Mouse (Mus musculus) G1E (cell line): Measurements from ENCODE around the gene Maco1. TPM values are rescaled to one million over a fixed set of nuclear protein-coding genes. Genes with fewer than 3 reads are reported as not detected.

ENCODE experiments used
- ATAC-seq: 2 replicates; pipeline ENCODE4 v1.8.0; 2016; ENCODE audit warnings: mild to moderate bottlenecking; ENCODE audit not compliant: insufficient number of reproducible peaks, poor library complexity, low FRiP score, severe bottlenecking; ENCODE audit errors: extremely low read depth
- DNase-seq: peaks from one replicate; pipeline ENCODE4 v3.0.0; 2012; ENCODE audit warnings: low spot score
- H3K27me3 ChIP-seq: 2 replicates; pipeline ENCODE4 v1.6.1; 2012; ENCODE audit warnings: mild to moderate bottlenecking, low read length, inconsistent platforms; ENCODE audit not compliant: insufficient read depth
- H3K36me3 ChIP-seq: replicated peaks from 2 replicates; pipeline ENCODE3; 2012; ENCODE audit warnings: mild to moderate bottlenecking, inconsistent platforms
- H3K4me1 ChIP-seq: 2 replicates; pipeline ENCODE4 v1.6.1; 2012; ENCODE audit warnings: low read depth, low read length, inconsistent platforms, mixed read lengths; ENCODE audit not compliant: insufficient read depth
- H3K4me3 ChIP-seq: 2 replicates; pipeline ENCODE4 v1.5.1; 2012; ENCODE audit warnings: low read depth, mild to moderate bottlenecking, inconsistent platforms, low read length, moderate library complexity, mixed read lengths
- H3K9me3 ChIP-seq: replicated peaks from 2 replicates; pipeline ENCODE4 v1.6.1; 2012; ENCODE audit warnings: inconsistent platforms
- CTCF ChIP-seq: IDR thresholded peaks from 2 replicates; pipeline ENCODE4 v1.5.1; 2012; ENCODE audit warnings: low read depth, low read length, inconsistent platforms, mixed read lengths
- GATA1 ChIP-seq: IDR thresholded peaks from 2 replicates; pipeline ENCODE4 v1.6.1; 2012; ENCODE audit warnings: borderline replicate concordance, low read length, inconsistent platforms, mixed read lengths
- GATA2 ChIP-seq: IDR thresholded peaks from 2 replicates; pipeline ENCODE4 v1.6.1; 2012; ENCODE audit warnings: low read depth, low read length, inconsistent platforms, borderline replicate concordance
- POLR2AphosphoS5 ChIP-seq: IDR thresholded peaks from 2 replicates; pipeline ENCODE4 v1.6.1; 2012; ENCODE audit warnings: low read depth, low read length, inconsistent platforms; ENCODE audit not compliant: insufficient replicate concordance
- TAL1 ChIP-seq: conservative IDR thresholded peaks from 2 replicates; pipeline ENCODE4 v1.6.1; 2012; ENCODE audit warnings: low read depth, low read length, inconsistent platforms, mixed read lengths
- polyA plus RNA-seq: library from polyadenylated mRNA; stranded (reverse); fragments of >175 nt; gene quantifications from 2 replicates; pipeline ENCODE4 v1.2.3, GENCODE M21; 2012
- total RNA-seq, 2 experiments: library from RNA; stranded (forward) in 1 of 2; stranded (reverse) in 1 of 2; fragments of 200-1000 nt in 1 of 2; fragments of >200 nt in 1 of 2; fragmentation: Nextera tagmentation in 1 of 2; gene quantifications; 2 replicates each; pipeline ENCODE4 v1.2.3; 2014 to 2017

The Maco1 gene
- total and polyA plus RNA-seq, 3 experiments, result 11.3 to 74.9 (median 49.3) TPM

GRCm38 (mm10) chr4:134775234-134775944 lies 77.8 kb downstream of the Maco1 start:
- ATAC-seq, result no peak
- no peak overlapping the region for H3K4me3 ChIP-seq
- no peaks in the 10 kb centered on the region for H3K27me3 ChIP-seq
- TF ChIP-seq GATA1 (no peak), CTCF (no peak), POLR2AphosphoS5 (no peak), TAL1 (no peak), GATA2 (no peak)
- H3K36me3 ChIP-seq, result no peaks in the 10 kb centered on the region
- DNase-seq, result no peak
- H3K9me3 ChIP-seq, result no peaks in the 10 kb centered on the region
- H3K4me1 ChIP-seq, result peaks cover 65% of the 10 kb centered on the region

GRCm38 (mm10) chr4:134774126-134774525 lies 79.0 kb downstream of the Maco1 start:
- DNase-seq (peak; percentile 58), ATAC-seq (no peak)
- no peaks in the 10 kb centered on the region for H3K9me3 ChIP-seq
- TF ChIP-seq GATA2, result no peak
- no peak for TF ChIP-seq TAL1
- TF ChIP-seq CTCF, result no peak
- TF ChIP-seq GATA1, result no peak
- no peak for TF ChIP-seq POLR2AphosphoS5
- no peaks in the 10 kb centered on the region for H3K27me3 ChIP-seq
- peaks cover 66% of the 10 kb centered on the region for H3K4me1 ChIP-seq
- peak overlapping the region; percentile 32; the same call in 1 of the 2 replicates for H3K4me3 ChIP-seq
- H3K36me3 ChIP-seq, result no peaks in the 10 kb centered on the region

GRCm38 (mm10) chr4:134772805-134773674 lies 80.1 kb downstream of the Maco1 start:
- DNase-seq (peak; percentile 71), ATAC-seq (peak; percentile 69)

DNA sequence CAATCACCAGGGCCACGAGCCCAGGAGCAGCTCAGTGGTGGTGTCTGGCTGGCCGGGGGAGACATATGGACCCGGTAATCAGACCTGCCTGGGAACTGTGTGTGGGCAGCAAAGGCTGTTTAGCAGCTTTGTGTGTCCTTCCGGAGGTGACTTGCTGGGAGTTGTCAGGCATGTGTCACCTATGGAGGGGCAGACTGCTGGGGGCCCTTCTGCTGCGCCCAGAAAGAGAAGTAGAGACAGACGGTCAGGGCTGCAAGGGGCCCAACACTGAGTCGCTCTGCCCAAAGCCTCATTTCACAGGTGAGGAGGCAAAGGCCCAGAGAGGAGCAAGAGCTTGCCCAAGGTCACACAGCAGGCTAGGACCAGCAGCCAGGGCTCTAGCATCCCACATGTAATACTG lies 83.3 kb downstream of the Maco1 start:
- no peak for TF ChIP-seq CTCF
- no peak for TF ChIP-seq GATA1
- no peak for TF ChIP-seq GATA2
- TF ChIP-seq TAL1, result no peak
- TF ChIP-seq POLR2AphosphoS5, result no peak
- no peak for ATAC-seq
- Histone ChIP-seq H3K4me1 (peaks cover 76% of the 10 kb centered on the region), H3K4me3 (no peak overlapping the region), H3K27me3 (no peaks in the 10 kb centered on the region), H3K36me3 (peaks cover 10% of the 10 kb centered on the region), H3K9me3 (no peaks in the 10 kb centered on the region)
- no peak for DNase-seq

More at GRCm38 (mm10) chr4:134772805-134773674, 80.1 kb downstream of the Maco1 start:
- H3K4me3 ChIP-seq, result peak overlapping the region; percentile 46; the same call in 1 of the 2 replicates
- H3K9me3 ChIP-seq, result no peaks in the 10 kb centered on the region
- H3K4me1 ChIP-seq, result peaks cover 71% of the 10 kb centered on the region
- TF ChIP-seq TAL1 (no peak), CTCF (no peak), GATA1 (no peak)
- no peaks in the 10 kb centered on the region for H3K36me3 ChIP-seq
- no peaks in the 10 kb centered on the region for H3K27me3 ChIP-seq

DNA sequence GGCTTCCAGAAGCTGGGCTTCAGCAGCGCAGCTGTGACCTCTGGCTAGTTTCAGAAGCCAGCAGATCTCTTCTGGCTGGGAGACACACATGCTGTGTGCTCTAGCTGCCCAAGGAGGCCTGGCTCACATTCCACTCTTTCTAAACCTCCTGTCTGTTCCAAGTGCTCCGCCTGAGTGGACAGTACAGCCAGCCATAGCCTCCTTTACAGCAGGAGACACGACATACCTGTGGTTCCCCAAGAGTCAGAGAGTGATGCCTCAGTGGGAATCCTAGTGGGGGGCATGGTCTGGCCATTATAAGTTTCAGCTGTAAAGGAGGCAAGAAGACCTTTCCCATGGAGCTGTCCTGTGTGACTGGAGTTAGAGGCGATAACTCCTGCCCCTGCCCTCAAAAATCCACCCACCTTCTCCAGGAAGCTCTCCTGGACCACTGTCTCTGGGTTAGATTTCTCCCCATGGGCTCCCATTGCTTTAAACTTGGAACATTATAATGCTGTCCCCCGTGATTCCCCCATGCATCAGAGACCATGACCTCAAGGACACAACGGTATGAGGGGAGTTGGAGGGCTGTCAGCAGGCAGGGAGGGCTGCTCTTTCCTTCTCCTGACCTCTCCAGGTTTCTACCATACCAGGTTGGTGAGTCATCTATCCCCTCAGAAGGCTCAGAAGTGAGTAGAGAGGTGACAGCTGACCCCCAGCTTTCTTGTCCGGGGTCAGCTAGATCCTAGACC lies 83.9 kb downstream of the Maco1 start:
- H3K4me1 ChIP-seq, result peaks cover 79% of the 10 kb centered on the region
- peaks cover 15% of the 10 kb centered on the region for H3K36me3 ChIP-seq
- no peak overlapping the region; the same call in 1 of the 2 replicates for H3K4me3 ChIP-seq
- H3K27me3 ChIP-seq, result no peaks in the 10 kb centered on the region
- DNase-seq (no peak), ATAC-seq (no peak)
- TF ChIP-seq POLR2AphosphoS5, result no peak
- TF ChIP-seq GATA2, result no peak
- TF ChIP-seq TAL1, result no peak
- TF ChIP-seq CTCF, result no peak
- no peak for TF ChIP-seq GATA1
- no peaks in the 10 kb centered on the region for H3K9me3 ChIP-seq

- H3K27me3 ChIP-seq, result no peaks in the 10 kb centered on the region
- peaks cover 81% of the 10 kb centered on the region for H3K4me1 ChIP-seq
- TF ChIP-seq POLR2AphosphoS5 (no peak), TAL1 (no peak), GATA2 (no peak), CTCF (no peak), GATA1 (no peak)
- ATAC-seq, result peak; percentile 46
- H3K9me3 ChIP-seq, result no peaks in the 10 kb centered on the region
- peaks cover 23% of the 10 kb centered on the region for H3K36me3 ChIP-seq
- peak; percentile 60 for DNase-seq
- peak overlapping the region; percentile 84 for H3K4me3 ChIP-seq
Observed at GRCm38 (mm10) chr4:134768226-134768888, 84.8 kb downstream of the Maco1 start.
